Mouse (Mus musculus) hematopoietic multipotent progenitor cell, adult 10-12 weeks (in vitro differentiated cells): ENCODE results near the gene Setd7. TPM values are rescaled to one million over a fixed set of nuclear protein-coding genes. Genes with fewer than 3 reads are reported as not detected.

Source experiments
- polyA plus RNA-seq: library from polyadenylated mRNA; stranded (reverse); fragments of >175 nt; gene quantifications from 2 replicates; pipeline ENCODE4 v1.2.3, GENCODE M21; 2012; ENCODE audit warnings: low replicate concordance

The Setd7 gene
- 6.8 and 10.1 TPM in 2 replicates for polyA plus RNA-seq

GRCm38 (mm10) chr3:51560511-51561108, at the start of gene Setd7:
Gene Setd7 (minus strand): TSS chr3:51560879.

GRCm38 (mm10) chr3:51483741-51484359, 76.8 kb downstream of the Setd7 start, which contains the start of gene Rab33b:
Gene Rab33b (plus strand): TSS chr3:51483920.

Other genes starting within 250 kb of the Setd7 start
- 23.3 and 49.5 TPM in 2 replicates for gene Elf2, start 220.2 kb downstream of the Setd7 start, polyA plus RNA-seq
- gene Mgarp, start 164.1 kb downstream of the Setd7 start, polyA plus RNA-seq = 0.11 and 0.25 TPM in 2 replicates
- 1.2 and 36.4 TPM in 2 replicates for gene Ndufc1, start 151.9 kb downstream of the Setd7 start, polyA plus RNA-seq
- gene Naa15, start 145.7 kb downstream of the Setd7 start, polyA plus RNA-seq = 8.0 and 8.6 TPM in 2 replicates
- gene Rab33b, start 77.0 kb downstream of the Setd7 start, polyA plus RNA-seq = 14.2 and 17.7 TPM in 2 replicates
- 3.0 and 3.4 TPM in 2 replicates for gene Mgst2, start 99.5 kb upstream of the Setd7 start, polyA plus RNA-seq